Mouse (Mus musculus) CH12.LX (cell line): ENCODE measurements around the gene Gm21885. TPM values are rescaled to one million over a fixed set of nuclear protein-coding genes. Genes with fewer than 3 reads are reported as not detected.
A peak's percentile ranks its signal among the peaks of the same experiment; 100 is the strongest.

Experiments used
- DNase-seq: peaks from one replicate; pipeline ENCODE4 v3.0.0-alpha.2; 2013; ENCODE audit errors: extremely low read depth
- H3K27ac ChIP-seq: 2 replicates; pipeline ENCODE4 v1.5.1; 2012; ENCODE audit warnings: low read depth, mild to moderate bottlenecking, control low read depth, moderate library complexity; ENCODE audit not compliant: insufficient read depth
- H3K27me3 ChIP-seq: replicated peaks from 2 replicates; pipeline ENCODE3; 2012; ENCODE audit warnings: inconsistent platforms
- H3K36me3 ChIP-seq, 2 experiments: replicated peaks in 1 of 2; 2 replicates each; pipeline versions ENCODE3 to v1.6.1; 2012; ENCODE audit warnings: inconsistent platforms in 1 of 2, low read length in 1 of 2, mild to moderate bottlenecking in 1 of 2, mixed read lengths in 1 of 2, moderate library complexity in 1 of 2; ENCODE audit not compliant: control insufficient read depth in 1 of 2, insufficient read depth in 1 of 2
- H3K4me1 ChIP-seq, 2 experiments: 2 replicates each; pipeline ENCODE4 v1.6.1; 2012; ENCODE audit warnings: inconsistent platforms in 1 of 2, moderate library complexity in 1 of 2; ENCODE audit not compliant: insufficient read depth in 2 of 2, control insufficient read depth in 1 of 2
- H3K4me2 ChIP-seq: 2 replicates; pipeline ENCODE4 v1.6.1; 2012; ENCODE audit warnings: low read depth, mild to moderate bottlenecking, control low read depth; ENCODE audit not compliant: poor library complexity, insufficient read depth, severe bottlenecking
- H3K4me3 ChIP-seq, 3 experiments: fragments of 150-350 bp in 1 of 3; sonication (generic) in 1 of 3; replicated peaks in 1 of 3; 2 replicates each; pipeline versions ENCODE3 to v1.5.1; 2011 to 2012; ENCODE audit warnings: low read depth in 2 of 3, low read length in 2 of 3, mild to moderate bottlenecking in 2 of 3, moderate library complexity in 2 of 3, control low read depth in 1 of 3, improper control_type of control experiment in 1 of 3, inconsistent platforms in 1 of 3, mixed read lengths in 1 of 3; ENCODE audit not compliant: poor library complexity in 1 of 3
- H3K79me2 ChIP-seq: replicated peaks from 2 replicates; pipeline ENCODE4 v1.6.1; 2012; ENCODE audit warnings: mild to moderate bottlenecking, moderate library complexity; ENCODE audit not compliant: control insufficient read depth, poor library complexity, insufficient read depth, severe bottlenecking; ENCODE audit errors: extremely low read depth
- H3K9ac ChIP-seq: 2 replicates; pipeline ENCODE4 v1.6.1; 2012; ENCODE audit warnings: low read depth, mild to moderate bottlenecking, control low read depth, moderate library complexity; ENCODE audit not compliant: insufficient read depth
- H3K9me3 ChIP-seq: replicated peaks from 2 replicates; pipeline ENCODE3; 2012; ENCODE audit warnings: low read length, inconsistent platforms, mixed read lengths
- BHLHE40 ChIP-seq: IDR thresholded peaks from 2 replicates; pipeline ENCODE4 v1.6.1; 2011; ENCODE audit warnings: mild to moderate bottlenecking, low read depth, low read length, improper control_type of control experiment
- CHD1 ChIP-seq: IDR thresholded peaks from 2 replicates; pipeline ENCODE4 v1.6.1; 2012; ENCODE audit warnings: low read depth, low read length, improper control_type of control experiment, inconsistent platforms
- CHD2 ChIP-seq: IDR thresholded peaks from 2 replicates; pipeline ENCODE4 v1.6.1; 2011; ENCODE audit warnings: low read length, improper control_type of control experiment
- CTCF ChIP-seq, 2 experiments: IDR thresholded peaks in 1 of 2; conservative IDR thresholded peaks in 1 of 2; 2 replicates each; pipeline ENCODE4 v1.5.1; 2011 to 2012; ENCODE audit warnings: low read depth in 2 of 2, low read length in 2 of 2, improper control_type of control experiment in 1 of 2, inconsistent platforms in 1 of 2, mild to moderate bottlenecking in 1 of 2, moderate library complexity in 1 of 2
- E2F4 ChIP-seq: IDR thresholded peaks from 2 replicates; pipeline ENCODE4 v1.6.1; 2011; ENCODE audit warnings: low read depth, low read length, improper control_type of control experiment; ENCODE audit not compliant: insufficient replicate concordance
- ELF1 ChIP-seq: IDR thresholded peaks from 2 replicates; pipeline ENCODE4 v1.6.1; 2014; ENCODE audit warnings: low read depth, mild to moderate bottlenecking, inconsistent platforms, low read length, improper control_type of control experiment
- EP300 ChIP-seq: IDR thresholded peaks from 2 replicates; pipeline ENCODE4 v1.6.1; 2011; ENCODE audit warnings: low read length, improper control_type of control experiment
- ETS1 ChIP-seq: conservative IDR thresholded peaks from 2 replicates; pipeline ENCODE4 v1.6.1; 2012; ENCODE audit warnings: low read depth, mild to moderate bottlenecking, inconsistent platforms, low read length, improper control_type of control experiment, moderate library complexity
- IRF4 ChIP-seq: IDR thresholded peaks from 2 replicates; pipeline ENCODE4 v1.6.1; 2014; ENCODE audit warnings: low read depth, mild to moderate bottlenecking, inconsistent platforms, low read length, improper control_type of control experiment
- JUN ChIP-seq: IDR thresholded peaks from 2 replicates; pipeline ENCODE4 v1.6.1; 2011; ENCODE audit warnings: low read depth, mild to moderate bottlenecking, low read length, improper control_type of control experiment, moderate library complexity; ENCODE audit not compliant: insufficient read depth
- JUND ChIP-seq: conservative IDR thresholded peaks from 2 replicates; pipeline ENCODE4 v1.6.1; 2011; ENCODE audit warnings: low read depth, low read length, improper control_type of control experiment
- MAX ChIP-seq: IDR thresholded peaks from 2 replicates; pipeline ENCODE4 v1.6.1; 2011; ENCODE audit warnings: low read length, improper control_type of control experiment
- MAZ ChIP-seq: IDR thresholded peaks from 2 replicates; pipeline ENCODE4 v1.6.1; 2012; ENCODE audit warnings: low read depth, mild to moderate bottlenecking, inconsistent platforms, low read length, improper control_type of control experiment, moderate library complexity
- MEF2A ChIP-seq: IDR thresholded peaks from 2 replicates; pipeline ENCODE4 v1.6.1; 2014; ENCODE audit warnings: low read depth, mild to moderate bottlenecking, inconsistent platforms, low read length, improper control_type of control experiment, borderline replicate concordance
- RCOR1 ChIP-seq: conservative IDR thresholded peaks from 2 replicates; pipeline ENCODE4 v1.6.1; 2012; ENCODE audit warnings: low read depth, mild to moderate bottlenecking, inconsistent platforms, low read length, improper control_type of control experiment
- SMC3 ChIP-seq: IDR thresholded peaks from 2 replicates; pipeline ENCODE4 v1.6.1; 2011; ENCODE audit warnings: low read depth, low read length, improper control_type of control experiment
- TBP ChIP-seq: conservative IDR thresholded peaks from 2 replicates; pipeline ENCODE4 v1.6.1; 2011; ENCODE audit warnings: low read depth, low read length, improper control_type of control experiment
- TCF12 ChIP-seq: IDR thresholded peaks from 2 replicates; pipeline ENCODE4 v1.6.1; 2014; ENCODE audit warnings: low read depth, mild to moderate bottlenecking, inconsistent platforms, low read length, improper control_type of control experiment
- USF1 ChIP-seq: IDR thresholded peaks from 2 replicates; pipeline ENCODE4 v1.6.1; 2014; ENCODE audit warnings: low read depth, mild to moderate bottlenecking, inconsistent platforms, low read length, improper control_type of control experiment
- ZNF384 ChIP-seq: IDR thresholded peaks from 2 replicates; pipeline ENCODE4 v1.6.1; 2012; ENCODE audit warnings: low read depth, low read length, improper control_type of control experiment, inconsistent platforms
- dilution Hi-C: fragments of 300-500 bp; cut with MboI; formaldehyde crosslinking; loops from 2 replicates; pipeline ENCODE4 v1.14.3; 2020; ENCODE audit warnings: low sequenced_read_pairs; ENCODE audit not compliant: extremely low pct_unique_long_range_greater_than_20kb, extremely low pct_ligation_motif_present
- in situ Hi-C: fragments of 300-500 bp; cut with MboI; formaldehyde crosslinking; loops from 3 replicates; pipeline ENCODE4 v1.14.3; 2019; ENCODE audit warnings: low sequenced_read_pairs, low pct_ligation_motif_present, low pct_unique_long_range_greater_than_20kb, mixed read lengths
- polyA plus RNA-seq: library from polyadenylated mRNA; unstranded; fragments of >175 nt; gene quantifications from 2 replicates; pipeline ENCODE4 v1.2.1, GENCODE M21; 2012; ENCODE audit warnings: low read depth; ENCODE audit not compliant: insufficient read length
- total RNA-seq, 2 experiments: library from RNA; depleted of rRNA; stranded (reverse); fragments of 300-350 nt in 1 of 2; fragments of >200 nt in 1 of 2; gene quantifications; 2 replicates each; pipeline ENCODE4 v1.2.3; 2012 to 2014

The Gm21885 gene
- total and polyA plus RNA-seq, 3 experiments, result 0.21 to 0.30 TPM; not detected in 1

DNA sequence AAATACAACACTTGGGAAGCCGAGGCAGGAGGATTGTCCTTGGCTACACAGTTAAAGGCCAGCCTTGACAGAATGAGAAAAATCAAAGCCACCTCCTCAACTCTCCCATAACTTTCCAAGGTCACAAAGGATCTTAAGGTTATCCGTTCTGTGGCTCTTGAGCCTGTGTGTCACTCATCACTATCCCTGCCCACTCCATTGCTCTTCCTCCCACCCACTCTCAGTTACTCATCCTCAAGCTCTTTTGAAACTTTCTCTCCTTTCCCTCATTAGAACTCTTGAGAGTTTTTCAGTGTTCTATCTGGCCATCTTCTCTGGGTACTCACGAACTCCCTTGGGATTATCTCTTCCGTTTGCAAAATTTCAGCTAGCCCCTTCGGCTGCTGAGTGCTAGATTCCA lies 42.9 kb downstream of the Gm21885 start:
- in situ Hi-C loops (no loop called here), dilution Hi-C loops (no loop called here)
- Histone ChIP-seq H3K27me3 (no peaks in the 10 kb centered on the region), H3K9ac (no peak overlapping the region), H3K4me2 (peak overlapping the region; percentile 49), H3K79me2 (peaks cover 32% of the 10 kb centered on the region), H3K9me3 (no peaks in the 10 kb centered on the region), H3K36me3 (peaks cover 0 to 4% of the 10 kb centered on the region in 2 experiments), H3K4me1 (peaks cover 2 to 43% of the 10 kb centered on the region in 2 experiments; a peak in 3 of 4 replicates), H3K4me3 (no peak overlapping the region)
- TF ChIP-seq TCF12, result 0 out of 2 replicates have a peak, but pooled peaks have one; percentile 25
- TF ChIP-seq CHD2, result no peak
- peak; percentile 39 for TF ChIP-seq IRF4
- no peak for TF ChIP-seq MAX
- no peak for TF ChIP-seq CTCF (conservative IDR thresholded peaks at IDR 0.05 in 1 of 2, IDR thresholded peaks at IDR 0.05 in 1 of 2; ENCODE audit: low read depth in 2 of 2, low read length in 2 of 2)
- no peak for TF ChIP-seq E2F4
- TF ChIP-seq, all 38 proteins: peak for 2
- no peak overlapping the region for H3K27ac ChIP-seq
- peak; percentile 30 for DNase-seq

DNA sequence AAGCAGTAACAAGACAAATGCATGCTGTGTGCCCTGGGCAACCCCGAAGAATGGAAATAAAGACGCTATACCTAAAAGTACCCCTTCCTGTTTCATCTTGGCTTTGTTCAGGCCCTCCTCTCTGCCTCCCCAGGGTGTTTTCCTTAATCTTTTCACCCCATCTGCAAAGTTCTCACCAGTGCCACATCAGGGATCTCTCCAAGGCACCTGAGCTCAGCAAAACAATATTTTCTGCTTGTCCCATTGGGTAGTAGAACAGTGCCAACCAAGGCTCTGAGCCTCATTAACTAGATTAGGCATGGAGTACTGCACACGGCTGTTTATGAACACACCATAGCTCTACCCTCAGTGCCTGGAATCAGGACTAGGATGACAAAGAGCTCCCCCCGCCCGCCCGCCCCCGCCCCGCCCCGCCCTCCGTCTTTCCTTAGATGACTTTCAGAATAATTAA lies 45.3 kb downstream of the Gm21885 start:
- H3K9ac ChIP-seq, result peak overlapping the region; percentile 96
- H3K4me1 ChIP-seq, result peaks cover 7 to 52% of the 10 kb centered on the region in 2 experiments; a peak in 3 of 4 replicates

More for the DNA sequence above, 45.3 kb downstream of the Gm21885 start:
- Histone ChIP-seq H3K79me2 (peaks cover 23% of the 10 kb centered on the region), H3K9me3 (no peaks in the 10 kb centered on the region), H3K4me2 (peak overlapping the region; percentile 73), H3K36me3 (peaks cover 4 to 16% of the 10 kb centered on the region in 2 experiments), H3K4me3 (peak overlapping the region in 2 of 3 experiments; percentile 8 to 61), H3K27me3 (no peaks in the 10 kb centered on the region), H3K27ac (peak overlapping the region; percentile 60)
- TF ChIP-seq JUN, result peak; percentile 54; the same call in 1 of the 2 replicates
- no peak for TF ChIP-seq RCOR1
- no peak for TF ChIP-seq USF1
- TF ChIP-seq CHD1, result peak; percentile 6; the same call in 1 of the 2 replicates
- TF ChIP-seq MEF2A, result peak; percentile 73; the same call in 1 of the 2 replicates
- TF ChIP-seq SMC3, result no peak
- TF ChIP-seq MAX, result no peak
- TF ChIP-seq ZNF384, result no peak
- TF ChIP-seq EP300, result peak; percentile 2; the same call in 1 of the 2 replicates
- TF ChIP-seq ETS1, result no peak
- peak; percentile 11; the same call in 1 of the 2 replicates for TF ChIP-seq ELF1
- TF ChIP-seq BHLHE40, result no peak
- TF ChIP-seq JUND, result no peak
- TF ChIP-seq TBP, result 0 out of 2 replicates have a peak, but pooled peaks have one; percentile 42
- TF ChIP-seq MAZ, result no peak
- DNase-seq, result peak; percentile 42
- in situ Hi-C loops (no loop called here), dilution Hi-C loops (no loop called here)
